Mouse (Mus musculus): Measurements from ENCODE around the gene Jak3.

DNA sequence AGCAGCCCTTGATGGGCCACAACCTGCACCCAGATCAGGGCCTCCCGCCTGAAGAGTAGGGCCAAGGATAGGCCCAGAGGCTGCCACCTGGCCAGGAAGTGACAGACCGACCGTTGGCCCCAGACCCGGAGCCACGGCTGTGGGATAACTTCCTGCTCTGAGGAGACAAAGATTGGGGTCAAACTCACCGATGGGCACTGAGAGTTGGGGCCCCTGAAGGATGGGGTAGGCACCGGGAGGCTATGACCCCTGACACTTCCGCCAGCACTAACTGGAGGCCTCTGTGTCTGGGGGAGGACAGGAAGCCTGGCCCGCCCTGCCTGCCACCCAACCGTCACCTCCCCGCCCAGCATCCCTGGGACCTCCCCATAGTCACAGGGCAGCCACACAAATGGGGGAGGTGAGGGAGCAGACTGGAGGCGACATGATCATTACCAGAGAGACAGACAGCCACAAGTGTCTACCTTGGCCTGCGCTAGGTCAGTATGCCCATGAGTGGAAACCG, 47.0 kb downstream of the Jak3 start:
- TF ChIP-seq CTCF (IDR thresholded peaks at IDR 0.05; ENCODE audit: extremely low read depth, insufficient read length, insufficient replicate concordance, low read depth, low read length), result no peak
- no peak for TF ChIP-seq POLR2A (IDR thresholded peaks at IDR 0.05; ENCODE audit: low read depth, low read length)

Data from small intestine, adult 2 months (tissue).